Mouse (Mus musculus): ENCODE measurements around the gene Cd22.

DNA sequence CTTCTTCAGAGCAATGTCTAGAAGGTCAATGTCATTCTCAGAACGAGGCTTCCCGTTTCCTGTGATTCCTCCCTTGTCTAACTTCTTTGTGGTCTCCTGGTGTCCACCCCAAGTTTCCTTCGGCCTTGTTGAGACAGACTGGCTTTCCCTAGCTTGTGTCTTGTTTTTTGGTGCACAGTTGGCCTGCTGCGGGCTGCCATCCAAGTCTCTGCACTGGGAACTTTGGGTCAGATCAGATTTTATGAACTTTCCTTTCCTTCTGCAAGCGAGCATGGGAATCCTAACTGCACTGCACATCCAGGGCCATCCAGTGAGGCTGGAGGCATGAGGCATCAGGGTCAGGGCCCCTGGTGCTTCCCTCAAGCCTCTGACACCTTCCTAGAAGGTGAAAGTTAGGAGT is 58.6 kb downstream of the Cd22 start:
- no peak for TF ChIP-seq POLR2A (IDR thresholded peaks at IDR 0.05; ENCODE audit: low read depth, low read length)
- no peak for TF ChIP-seq CTCF (conservative IDR thresholded peaks at IDR 0.05; ENCODE audit: insufficient read depth, insufficient read length, low read depth, low read length)

Measured in kidney, adult 2 months (tissue).